In the genomic region with DNA sequence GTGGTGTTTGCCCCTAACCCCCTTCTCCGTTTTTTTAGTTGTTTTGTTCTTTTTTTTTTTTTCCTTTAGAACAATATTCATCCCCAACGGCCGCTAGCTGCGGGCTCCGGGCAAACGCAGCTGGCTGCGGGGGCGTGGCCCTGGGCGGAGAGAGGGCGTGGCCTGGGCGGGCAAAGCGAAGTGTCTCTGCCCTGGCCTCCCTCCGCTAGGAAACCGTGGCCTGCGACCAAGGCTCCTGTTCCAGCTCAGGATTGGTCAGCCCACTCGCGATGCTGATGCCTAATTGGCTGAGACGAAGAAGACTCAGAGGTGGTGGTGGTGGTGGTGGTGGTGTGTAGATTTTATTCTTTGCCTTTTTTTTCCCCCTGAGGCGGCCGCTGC, we compare ENCODE assay signal across 8 mouse cellular contexts. TPM values are rescaled to one million over a fixed set of nuclear protein-coding genes. Genes with fewer than 3 reads are reported as not detected.
DNase-seq lines count a peak whose midpoint lies in the region; ATAC-seq lines count a peak whose summit lies in the region.

Tcf20 (minus strand) TSS at position 141 of the 381 bp plus-strand sequence.

- peak; percentile 39 for DNase-seq in adipocyte (ENCODE audit: low spot score)
- DNase-seq in embryo, embryonic 10 days (ENCODE audit: low spot score), result peak; percentile 97
- peak; percentile 96 for DNase-seq in gastrocnemius, postnatal 14 days
- DNase-seq in left cerebral cortex, postnatal 10 days (ENCODE audit: extremely low spot score in 1 of 2, low spot score in 2 of 2), result peak; percentile 88 to 95
- DNase-seq in right cerebral cortex, postnatal 36 days (ENCODE audit: low spot score in 2 of 2), result peak; percentile 90
- DNase-seq in yolk sac, embryonic 10.5 days (ENCODE audit: low spot score), result peak; percentile 89

- ATAC-seq in inflammation-experienced regulatory T-cells, adult 6 months, result peak; percentile 90
- ATAC-seq in megakaryocyte-erythroid progenitor cell, adult 5-6 weeks (replicated peaks; ENCODE audit: low FRiP score, low TSS enrichment, poor library complexity, severe bottlenecking), result peak; percentile 96

- intact Hi-C loops in gastrocnemius, postnatal 14 days (cut with DNase I; ENCODE audit: low total_unique reads), result no loop called here
- intact Hi-C loops in left cerebral cortex, postnatal 10 days (cut with DNase I), result loop anchor here (5.0 kb wide), 1 partner anchor 65 kb away; no protein-coding TSS in a partner anchor

RNA-seq across cellular contexts. Expression of gene Tcf20, which starts in this region (rescaled TPM):
- 10 to 100 TPM; 21.9 to 26.0 TPM for total RNA-seq in gastrocnemius, postnatal 14 days (2021)
- 10 to 100 TPM; 13.1 to 21.1 (median 13.8) TPM for polyA plus RNA-seq in inflammation-experienced regulatory T-cells, adult 6 months (2017; shearing (Covaris generic))
- total RNA-seq in left cerebral cortex, postnatal 10 days (2021), result 100 to 1,000 TPM; 123 to 128 TPM
- 57.7 and 70.5 TPM in 2 replicates for total RNA-seq in megakaryocyte-erythroid progenitor cell, adult 5-6 weeks (2014; fragmentation: Nextera tagmentation)
- total RNA-seq in megakaryocyte-erythroid progenitor cell, adult 5-6 weeks (2017), result 87.5 and 106 TPM in 2 replicates

Comparison
In these comparisons a context has a peak if more than half of its experiments do, and no peak if none do; other contexts are left out.
1. Peak in every context shown above with its lines: DNase-seq and ATAC-seq.
2. DNase-seq: peak in every context shown above with its lines; median percentile 97 in embryo, embryonic 10 days; 96 in gastrocnemius, postnatal 14 days; 92 in left cerebral cortex, postnatal 10 days; 90 in right cerebral cortex, postnatal 36 days; 89 in yolk sac, embryonic 10.5 days; 39 in adipocyte.